Mouse (Mus musculus) splenic B cell, adult 2 months (primary cell): Measurements from ENCODE around the gene Epha6.

Source experiments
- DNase-seq: peaks from one replicate; pipeline ENCODE4 v3.0.0-alpha.2; 2011; ENCODE audit warnings: low read depth, low spot score
- H3K27me3 ChIP-seq: 2 replicates; pipeline ENCODE4 v1.6.1; 2012; ENCODE audit warnings: mild to moderate bottlenecking, low read length, moderate library complexity, mixed read lengths; ENCODE audit not compliant: control insufficient read depth, poor library complexity, insufficient read depth, severe bottlenecking
- H3K36me3 ChIP-seq: 2 replicates; pipeline ENCODE4 v1.6.1; 2012; ENCODE audit warnings: mild to moderate bottlenecking, low read length, moderate library complexity, mixed read lengths; ENCODE audit not compliant: control insufficient read depth, poor library complexity, insufficient read depth, severe bottlenecking

Gene Epha6

GRCm38 (mm10) chr16:59604078-59604781 lies 1001.1 kb downstream of the Epha6 start:
- no peaks in the 10 kb centered on the region for H3K27me3 ChIP-seq
- peak; percentile 56 for DNase-seq
- no peaks in the 10 kb centered on the region for H3K36me3 ChIP-seq
